Mouse (Mus musculus): ENCODE data around the gene Olfr368. TPM values are rescaled to one million over a fixed set of nuclear protein-coding genes. Genes with fewer than 3 reads are reported as not detected.
A peak's percentile ranks its signal among the peaks of the same experiment; 100 is the strongest.

Olfr368 gene
- total and polyA plus RNA-seq, 3 experiments = not detected

- Histone ChIP-seq H3K79me2 (ENCODE audit: control insufficient read depth, insufficient read depth, low read length, poor library complexity) (no peaks in the 10 kb centered on the region), H3K4me1 (ENCODE audit: control insufficient read depth in 1 of 2, insufficient read depth in 2 of 2, low read length in 2 of 2) (no peaks in the 10 kb centered on the region), H3K36me3 (ENCODE audit: control insufficient read depth in 1 of 2, insufficient read depth in 2 of 2, low read length in 2 of 2) (peaks cover 4 to 14% of the 10 kb centered on the region in 2 experiments; a peak in 3 of 4 replicates), H3K9ac (ENCODE audit: control insufficient read depth, low read depth, low read length, poor library complexity, severe bottlenecking) (no peak overlapping the region), H3K9me3 (replicated peaks; ENCODE audit: insufficient read depth, low read length) (no peaks in the 10 kb centered on the region), H3K27ac (ENCODE audit: control insufficient read depth, low read depth, low read length) (no peak overlapping the region), H3K4me3 (ENCODE audit: control insufficient read depth in 1 of 2, insufficient read depth in 1 of 2, low read depth in 2 of 2, low read length in 2 of 2) (no peak overlapping the region), H3K27me3 (ENCODE audit: control insufficient read depth in 1 of 2, insufficient read depth in 2 of 2, low read length in 2 of 2) (no peaks in the 10 kb centered on the region)
- TF ChIP-seq ZC3H11A (IDR thresholded peaks at IDR 0.05; ENCODE audit: low read depth, low read length) = no peak
- DNase-seq (ENCODE audit: low read depth, low spot score) = no peak
Observed at GRCm38 (mm10) chr2:37370651-37371050, 44.3 kb downstream of the Olfr368 start.

- peak; percentile 87 for DNase-seq (ENCODE audit: low read depth, low spot score)
- Histone ChIP-seq H3K27ac (ENCODE audit: control insufficient read depth, low read depth, low read length) (no peak overlapping the region), H3K36me3 (ENCODE audit: control insufficient read depth in 1 of 2, insufficient read depth in 2 of 2, low read length in 2 of 2) (peaks cover 18 to 28% of the 10 kb centered on the region in 2 experiments), H3K9ac (ENCODE audit: control insufficient read depth, low read depth, low read length, poor library complexity, severe bottlenecking) (no peak overlapping the region), H3K4me3 (ENCODE audit: control insufficient read depth in 1 of 2, insufficient read depth in 1 of 2, low read depth in 2 of 2, low read length in 2 of 2) (no peak overlapping the region), H3K27me3 (ENCODE audit: control insufficient read depth in 1 of 2, insufficient read depth in 2 of 2, low read length in 2 of 2) (no peaks in the 10 kb centered on the region), H3K79me2 (ENCODE audit: control insufficient read depth, insufficient read depth, low read length, poor library complexity) (no peaks in the 10 kb centered on the region), H3K4me1 (ENCODE audit: control insufficient read depth in 1 of 2, insufficient read depth in 2 of 2, low read length in 2 of 2) (peaks cover 6 to 7% of the 10 kb centered on the region in 2 experiments), H3K9me3 (replicated peaks; ENCODE audit: insufficient read depth, low read length) (no peaks in the 10 kb centered on the region)
- TF ChIP-seq POLR2A (IDR thresholded peaks at IDR 0.05; ENCODE audit: control insufficient read depth in 1 of 2, insufficient read depth in 1 of 2, low read depth in 1 of 2, low read length in 2 of 2, poor library complexity in 1 of 2) = no peak
- TF ChIP-seq GABPA (IDR thresholded peaks at IDR 0.05; ENCODE audit: low read depth, low read length) = peak; percentile 21; the same call in 1 of the 2 replicates
- TF ChIP-seq MEF2A (IDR thresholded peaks at IDR 0.05; ENCODE audit: extremely low read depth, insufficient replicate concordance, low read depth, low read length, poor library complexity, severe bottlenecking) = no peak
- TF ChIP-seq SIN3A (IDR thresholded peaks at IDR 0.05; ENCODE audit: low read length) = 0 out of 2 replicates have a peak, but pooled peaks have one; percentile 36
- TF ChIP-seq MAZ (IDR thresholded peaks at IDR 0.05; ENCODE audit: low read depth, low read length) = no peak
- TF ChIP-seq GATA1 (IDR thresholded peaks at IDR 0.05; ENCODE audit: low read depth, low read length) = peak; percentile 36; the same call in 1 of the 2 replicates
- no peak for TF ChIP-seq MYB (IDR thresholded peaks at IDR 0.05; ENCODE audit: low read depth, low read length)
- peak; percentile 41; the same call in 1 of the 2 replicates for TF ChIP-seq MAFK (IDR thresholded peaks at IDR 0.05; ENCODE audit: borderline replicate concordance, low read depth, low read length)
- TF ChIP-seq ETS1 (IDR thresholded peaks at IDR 0.05; ENCODE audit: low read depth, low read length) = peak; percentile 53; the same call in 1 of the 2 replicates
- TF ChIP-seq EP300 (IDR thresholded peaks at IDR 0.05; ENCODE audit: low read depth in 1 of 2, low read length in 2 of 2) = peak in 1 of 2 experiments; percentile 40; a peak in 1 of 4 replicates
- peak; percentile 30; the same call in 1 of the 2 replicates for TF ChIP-seq ZNF384 (IDR thresholded peaks at IDR 0.05; ENCODE audit: low read depth, low read length)
- no peak for TF ChIP-seq BHLHE40 (IDR thresholded peaks at IDR 0.05; ENCODE audit: borderline replicate concordance, low read depth, low read length)
- no peak for TF ChIP-seq MAX (IDR thresholded peaks at IDR 0.05; ENCODE audit: low read length)
- TF ChIP-seq TAL1 (IDR thresholded peaks at IDR 0.05; ENCODE audit: low read length) = no peak
- peak; percentile 49; the same call in 1 of the 2 replicates for TF ChIP-seq RCOR1 (IDR thresholded peaks at IDR 0.05; ENCODE audit: low read depth, low read length)
- no peak for TF ChIP-seq ZC3H11A (IDR thresholded peaks at IDR 0.05; ENCODE audit: low read depth, low read length)
- TF ChIP-seq TBP (IDR thresholded peaks at IDR 0.05; ENCODE audit: low read depth, low read length) = no peak
Observed at GRCm38 (mm10) chr2:37376018-37376417, 49.7 kb downstream of the Olfr368 start.
